Mouse (Mus musculus) liver, embryonic 14.5 days (tissue): ENCODE measurements around the gene Cox6b1.

Experiments
- CTCF ChIP-seq: IDR thresholded peaks from 2 replicates; pipeline ENCODE4 v1.5.1; 2016; ENCODE audit warnings: antibody characterized with exemption, low read depth, control low read depth
- EP300 ChIP-seq: IDR thresholded peaks from 2 replicates; pipeline ENCODE4 v1.6.1; 2016; ENCODE audit warnings: antibody characterized with exemption, low read depth

DNA sequence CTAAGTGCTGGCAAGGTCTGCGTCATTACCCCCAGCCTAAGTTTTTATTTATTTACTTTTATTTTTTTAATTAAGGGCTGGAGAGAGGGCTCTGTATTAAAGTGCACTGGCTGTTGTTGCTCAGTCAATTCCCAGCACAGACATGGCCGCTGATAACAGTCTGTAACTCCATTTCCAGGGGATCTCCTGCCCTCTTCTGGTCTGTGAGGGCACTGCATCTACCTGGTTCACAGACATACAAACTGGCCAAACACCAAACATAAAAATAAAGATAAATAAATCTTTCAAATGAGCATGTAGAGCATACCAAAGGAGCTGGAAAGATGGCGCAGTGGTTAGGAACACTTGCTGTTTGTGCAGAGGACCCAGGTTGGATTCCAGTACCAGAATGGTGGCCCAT is 6.7 kb downstream of the Cox6b1 start:
- peak; percentile 77 for TF ChIP-seq CTCF
- no peak for TF ChIP-seq EP300
